Mouse (Mus musculus) small intestine, adult 10 weeks (tissue): ENCODE measurements around the gene Nucb2. TPM values are rescaled to one million over a fixed set of nuclear protein-coding genes. Genes with fewer than 3 reads are reported as not detected.

Experiments
- polyA plus RNA-seq: library from polyadenylated mRNA; stranded (reverse); fragments of 350-450 nt; fragmentation: Illumina TruSeq; extraction: RNeasy Lipid Tissue Mini Kit (QIAGEN cat#74804); gene quantifications from one replicate; pipeline ENCODE4 v1.2.3, GENCODE M21; 2014; ENCODE audit warnings: low replicate concordance

The Nucb2 gene
- polyA plus RNA-seq: 42.0 TPM

DNA sequence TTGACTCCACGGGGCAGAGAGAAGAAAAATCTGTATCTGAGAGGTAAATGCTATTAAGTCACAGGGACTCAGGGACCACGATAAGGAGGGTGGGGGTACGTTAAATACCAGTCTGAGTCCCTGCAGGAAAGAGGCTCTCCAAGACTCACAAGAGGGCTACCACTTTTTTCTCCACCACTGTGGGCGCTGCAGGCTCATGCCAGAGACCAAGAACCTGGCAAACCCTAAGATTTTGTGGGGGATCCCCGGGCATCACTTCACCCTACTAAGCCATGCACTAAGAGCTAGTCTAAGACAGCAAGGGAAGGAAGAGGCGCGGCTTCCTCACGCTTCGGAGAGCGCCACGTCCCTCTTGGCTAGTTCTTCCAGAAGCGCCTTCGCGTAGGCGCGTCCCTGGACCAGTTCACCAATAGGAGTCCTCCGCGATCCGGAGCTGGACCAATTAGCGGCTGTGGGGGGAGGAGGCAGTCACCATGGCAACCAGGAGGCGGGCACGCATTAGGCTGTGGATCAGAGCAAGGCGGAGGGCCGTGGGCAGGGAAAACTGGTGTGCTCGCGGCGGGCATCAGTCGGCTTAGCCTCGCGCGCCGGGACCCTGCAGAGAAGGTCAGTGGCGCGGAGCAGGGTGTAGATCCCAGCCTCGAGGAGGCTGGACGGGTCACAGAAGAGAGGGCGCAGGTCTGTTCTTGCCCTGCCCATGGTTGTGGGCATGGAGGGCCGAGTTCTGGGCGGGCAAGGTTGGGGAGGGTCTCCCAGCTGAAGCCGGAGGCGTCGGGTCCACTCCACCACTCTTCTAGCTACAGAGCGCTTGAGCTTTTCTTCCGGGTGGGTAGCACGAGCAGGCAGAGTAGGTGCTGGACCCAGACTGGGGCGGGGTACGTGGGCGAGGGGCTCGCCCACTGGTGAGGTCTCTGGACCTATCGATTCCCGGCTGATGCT is at the start of gene Nucb2:
TSS of gene Nucb2 (plus strand) at position 491 of the 939 bp plus-strand sequence.

Other genes with a start within 250 kb of the Nucb2 start
- 26.4 TPM for gene Plekha7, start 196.0 kb upstream of the Nucb2 start, polyA plus RNA-seq
- gene Rps13, start 170.2 kb upstream of the Nucb2 start, polyA plus RNA-seq: 405 TPM
- 159 TPM for gene Pik3c2a, start 60.9 kb upstream of the Nucb2 start, polyA plus RNA-seq